Mouse (Mus musculus) stomach, embryonic 14.5 days (tissue): ENCODE results near the gene Tmem9. TPM values are rescaled to one million over a fixed set of nuclear protein-coding genes. Genes with fewer than 3 reads are reported as not detected.
A peak's percentile ranks its signal among the peaks of the same experiment; 100 is the strongest.

Experiments used
- ATAC-seq: fragments of 200-750 bp; cut with Nextera tagmentation; 2 replicates; pipeline ENCODE4 v1.8.0; 2017; ENCODE audit warnings: low read depth, moderate TSS enrichment; ENCODE audit not compliant: insufficient number of reproducible peaks, insufficient read depth, low FRiP score
- H3K27ac ChIP-seq: fragments of 300-500 bp; sonication (generic); 2 replicates; pipeline ENCODE4 v1.5.1; 2014; ENCODE audit warnings: mild to moderate bottlenecking, low read length, moderate library complexity, mixed read lengths
- H3K27me3 ChIP-seq: fragments of 300-500 bp; sonication (generic); 2 replicates; pipeline ENCODE4 v1.6.1; 2014; ENCODE audit warnings: low read length, control low read depth, mixed read lengths; ENCODE audit not compliant: control insufficient read depth, insufficient read depth
- H3K36me3 ChIP-seq: fragments of 300-500 bp; sonication (generic); 2 replicates; pipeline ENCODE4 v1.6.1; 2014; ENCODE audit warnings: mild to moderate bottlenecking, control low read depth, low read length, moderate library complexity, mixed read lengths; ENCODE audit not compliant: control insufficient read depth, insufficient read depth
- H3K4me1 ChIP-seq: fragments of 300-500 bp; sonication (generic); 2 replicates; pipeline ENCODE4 v1.6.1; 2014; ENCODE audit warnings: low read length, control low read depth, mixed read lengths; ENCODE audit not compliant: control insufficient read depth, insufficient read depth
- H3K4me2 ChIP-seq: fragments of 300-500 bp; sonication (generic); replicated peaks from 2 replicates; pipeline ENCODE4 v1.6.1; 2014; ENCODE audit warnings: low read depth, low read length, control low read depth
- H3K4me3 ChIP-seq: fragments of 300-500 bp; sonication (generic); 2 replicates; pipeline ENCODE4 v1.5.1; 2014; ENCODE audit warnings: low read depth, low read length, control low read depth
- H3K9ac ChIP-seq: fragments of 300-500 bp; sonication (generic); replicated peaks from 2 replicates; pipeline ENCODE4 v1.6.1; 2014; ENCODE audit warnings: low read depth, mild to moderate bottlenecking, control low read depth, low read length, moderate library complexity, mixed read lengths
- H3K9me3 ChIP-seq: fragments of 300-500 bp; sonication (generic); 2 replicates; pipeline ENCODE4 v1.6.1; 2016; ENCODE audit warnings: low read depth, low read length, control low read depth; ENCODE audit not compliant: control insufficient read depth
- WGBS: fragments of 180-500 bp; shearing (Covaris S2); extraction: QIAGEN DNeasy Blood & Tissue Kit; methylation state at CpG from one replicate; pipeline ENCODE4 v1.1.7; 2014; 5-methylcytosine and 5-hydroxymethylcytosine counted together
- polyA plus RNA-seq: library from polyadenylated mRNA; unstranded; fragments of >200 nt; fragmentation: Nextera tagmentation; extraction: Ambion mirVana; gene quantifications from 2 replicates; pipeline ENCODE4 v1.2.1, GENCODE M21; 2014

Gene Tmem9
- polyA plus RNA-seq, 1 experiment from 2014 or later = 136 TPM

DNA sequence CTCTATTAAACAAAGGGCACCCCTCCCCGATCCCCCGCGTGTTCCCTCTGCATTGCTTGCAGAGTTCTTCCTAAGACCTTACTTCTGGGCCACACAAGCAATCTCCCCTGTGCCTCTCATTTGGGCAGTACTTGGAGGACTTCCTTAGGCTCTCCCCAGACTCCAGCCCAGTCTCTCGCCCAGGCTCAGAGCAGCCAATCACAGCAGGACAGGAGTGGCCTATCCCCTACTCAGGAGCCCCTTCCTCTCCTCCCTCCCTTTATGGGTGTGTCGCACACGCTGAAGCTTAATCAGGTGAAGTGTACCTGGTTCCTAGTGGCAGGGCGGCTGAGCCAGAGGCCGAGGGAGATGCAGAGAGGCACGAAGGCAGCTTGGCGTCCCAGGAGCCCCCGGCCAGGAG, 32.5 kb downstream of the Tmem9 start:
- 17% methylated on average over 11 of the region's 11 CpGs for WGBS
- Histone ChIP-seq H3K9me3 (no peaks in the 10 kb centered on the region), H3K27me3 (no peaks in the 10 kb centered on the region), H3K36me3 (peaks cover 3% of the 10 kb centered on the region; the same call in 1 of the 2 replicates), H3K4me3 (no peak overlapping the region), H3K4me2 (peak overlapping the region; percentile 27; the same call in 1 of the 2 replicates), H3K27ac (no peak overlapping the region), H3K4me1 (peaks cover 16% of the 10 kb centered on the region), H3K9ac (no peak overlapping the region)
- ATAC-seq = peak; percentile 87

- Histone ChIP-seq H3K9me3 (no peaks in the 10 kb centered on the region), H3K9ac (no peak overlapping the region), H3K4me2 (peak overlapping the region; percentile 27; the same call in 1 of the 2 replicates), H3K4me1 (peaks cover 16% of the 10 kb centered on the region), H3K27me3 (no peaks in the 10 kb centered on the region), H3K36me3 (peaks cover under 1% of the 10 kb centered on the region; the same call in 1 of the 2 replicates), H3K4me3 (no peak overlapping the region), H3K27ac (no peak overlapping the region; the same call in 1 of the 2 replicates)
- WGBS = 15% methylated on average over 4 of the region's 4 CpGs
- peak; percentile 47 for ATAC-seq
Measured at GRCm38 (mm10) chr1:136040874-136041273, 32.9 kb downstream of the Tmem9 start.

DNA sequence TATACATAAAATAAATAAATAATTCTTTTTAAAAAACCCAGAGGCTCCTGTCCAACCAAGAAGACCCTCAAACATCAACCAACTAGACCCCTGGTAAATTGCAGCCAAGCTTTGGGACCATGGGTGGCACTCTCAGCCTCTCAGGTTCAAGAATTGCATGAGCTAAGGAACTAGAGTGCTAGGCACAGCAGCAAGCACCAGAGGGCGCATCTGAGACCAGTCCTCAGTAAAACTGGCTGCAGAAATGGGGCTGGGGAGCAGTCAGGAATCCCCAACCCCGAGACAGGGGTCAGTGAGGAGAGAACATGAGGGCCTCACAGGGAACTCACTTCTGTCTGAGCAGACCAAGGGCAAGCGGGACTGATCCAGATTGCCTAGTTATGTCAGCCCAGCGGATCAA, 37.8 kb downstream of the Tmem9 start:
- Histone ChIP-seq H3K9me3 (no peaks in the 10 kb centered on the region), H3K36me3 (no peaks in the 10 kb centered on the region), H3K4me3 (no peak overlapping the region), H3K4me2 (no peak overlapping the region), H3K27me3 (peaks cover 9% of the 10 kb centered on the region), H3K4me1 (peaks cover 10% of the 10 kb centered on the region), H3K27ac (no peak overlapping the region), H3K9ac (no peak overlapping the region)
- WGBS = 10% methylated on average over 4 of the region's 4 CpGs
- no peak for ATAC-seq

- ATAC-seq = no peak
- no peak overlapping the region for H3K4me3 ChIP-seq
- no peak overlapping the region for H3K9ac ChIP-seq
- no peak overlapping the region for H3K27ac ChIP-seq
- H3K9me3 ChIP-seq = no peaks in the 10 kb centered on the region
- peaks cover 12% of the 10 kb centered on the region; the same call in 1 of the 2 replicates for H3K4me1 ChIP-seq
- peaks cover 15% of the 10 kb centered on the region for H3K27me3 ChIP-seq
- no peaks in the 10 kb centered on the region for H3K36me3 ChIP-seq
- WGBS = 3% methylated on average over 2 of the region's 2 CpGs
- no peak overlapping the region for H3K4me2 ChIP-seq
Measured at GRCm38 (mm10) chr1:136047432-136047831, 39.5 kb downstream of the Tmem9 start.

GRCm38 (mm10) chr1:136047894-136048293, 39.9 kb downstream of the Tmem9 start:
- H3K27me3 ChIP-seq = peaks cover 15% of the 10 kb centered on the region
- ATAC-seq = no peak
- H3K9me3 ChIP-seq = no peaks in the 10 kb centered on the region
- no peak overlapping the region for H3K4me2 ChIP-seq
- H3K36me3 ChIP-seq = no peaks in the 10 kb centered on the region
- 70% methylated on average over 9 of the region's 9 CpGs for WGBS
- peaks cover 12% of the 10 kb centered on the region; the same call in 1 of the 2 replicates for H3K4me1 ChIP-seq
- H3K27ac ChIP-seq = no peak overlapping the region
- H3K9ac ChIP-seq = no peak overlapping the region
- no peak overlapping the region for H3K4me3 ChIP-seq

- no peaks in the 10 kb centered on the region for H3K36me3 ChIP-seq
- no peaks in the 10 kb centered on the region for H3K9me3 ChIP-seq
- no peak within 1 kb of the TSS for H3K27ac ChIP-seq
- peak within 1 kb of the TSS; percentile 42 for H3K4me2 ChIP-seq
- ATAC-seq = 0 out of 2 replicates have a peak, but pooled peaks have one; percentile 1
- no peak within 1 kb of the TSS for H3K9ac ChIP-seq
- peak within 1 kb of the TSS; percentile 29 for H3K4me3 ChIP-seq
- H3K4me1 ChIP-seq = peaks cover 12% of the 10 kb centered on the region; the same call in 1 of the 2 replicates
- H3K27me3 ChIP-seq = peaks cover 15% of the 10 kb centered on the region
- 23% methylated on average over 29 of the region's 29 CpGs for WGBS
Measured at GRCm38 (mm10) chr1:136050312-136051012, 42.5 kb downstream of the Tmem9 start, which contains the start of gene Ascl5. Gene Ascl5 (plus strand): TSS chr1:136050804.

DNA sequence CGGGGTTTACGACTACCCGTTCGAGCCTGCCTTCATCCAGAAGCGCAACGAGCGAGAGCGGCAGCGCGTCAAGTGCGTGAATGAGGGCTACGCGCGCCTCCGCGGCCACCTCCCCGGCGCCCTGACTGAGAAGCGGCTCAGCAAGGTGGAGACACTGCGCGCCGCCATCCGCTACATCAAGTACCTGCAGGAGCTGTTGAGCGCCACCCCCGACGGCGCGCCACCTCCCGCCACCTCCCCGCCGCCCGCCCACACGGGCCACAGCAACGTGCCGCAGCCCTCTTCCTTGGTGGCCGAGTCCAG, 43.0 kb downstream of the Tmem9 start:
- no peak overlapping the region for H3K27ac ChIP-seq
- ATAC-seq = no peak
- H3K9ac ChIP-seq = no peak overlapping the region
- H3K9me3 ChIP-seq = no peaks in the 10 kb centered on the region
- H3K4me1 ChIP-seq = peaks cover 12% of the 10 kb centered on the region; the same call in 1 of the 2 replicates
- no peaks in the 10 kb centered on the region for H3K36me3 ChIP-seq
- under 1% methylated on average over 32 of the region's 36 CpGs for WGBS
- peak overlapping the region; percentile 29 for H3K4me3 ChIP-seq
- peak overlapping the region; percentile 42 for H3K4me2 ChIP-seq
- peaks cover 15% of the 10 kb centered on the region for H3K27me3 ChIP-seq

DNA sequence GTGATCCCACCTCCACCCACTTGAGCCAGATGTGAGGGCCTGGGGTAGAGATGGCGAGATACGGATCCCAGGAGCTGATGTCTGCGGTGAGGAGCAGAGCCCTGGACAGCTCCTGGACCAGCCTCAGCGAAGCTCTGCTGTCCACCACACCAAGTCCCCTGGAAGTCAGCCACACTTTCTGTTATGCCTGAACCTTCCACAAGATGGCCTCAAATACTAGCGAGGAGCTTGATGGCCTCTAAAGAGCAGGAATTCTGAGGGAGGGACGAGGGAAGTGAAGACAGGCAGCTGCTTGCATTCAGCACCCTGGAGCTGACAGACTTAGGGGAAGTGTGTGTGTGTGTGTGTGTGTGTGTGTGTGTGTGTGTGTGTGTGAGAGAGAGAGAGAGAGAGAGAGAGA, 43.5 kb downstream of the Tmem9 start:
- WGBS = 0% methylated on average over 6 of the region's 6 CpGs
- ATAC-seq = peak; percentile 73; the same call in 1 of the 2 replicates
- H3K4me3 ChIP-seq = peak overlapping the region; percentile 29
- H3K9me3 ChIP-seq = no peaks in the 10 kb centered on the region
- peaks cover 12% of the 10 kb centered on the region; the same call in 1 of the 2 replicates for H3K4me1 ChIP-seq
- H3K4me2 ChIP-seq = peak overlapping the region; percentile 42
- peaks cover 15% of the 10 kb centered on the region for H3K27me3 ChIP-seq
- H3K36me3 ChIP-seq = no peaks in the 10 kb centered on the region
- H3K9ac ChIP-seq = no peak overlapping the region
- no peak overlapping the region for H3K27ac ChIP-seq
